Mouse (Mus musculus): Measurements from ENCODE around the gene Vamp9. TPM values are rescaled to one million over a fixed set of nuclear protein-coding genes. Genes with fewer than 3 reads are reported as not detected.
A peak's percentile ranks its signal among the peaks of the same experiment; 100 is the strongest.

Vamp9 gene
- total RNA-seq (2014; rRNA removed) (not detected in 2 replicates), polyA plus RNA-seq (2015; fragmentation: Nextera tagmentation; extraction: Ambion mirVana) (0.71 and 0.73 TPM in 2 replicates)

- peak within 1 kb of the TSS; percentile 67 for H3K9ac ChIP-seq (replicated peaks; ENCODE audit: low read length, poor library complexity, severe bottlenecking)
- peak; percentile 66 for TF ChIP-seq CTCF (IDR thresholded peaks at IDR 0.05)
- peak; percentile 97 for DNase-seq (ENCODE audit: low spot score)
- H3K4me1 ChIP-seq (ENCODE audit: insufficient read depth, low read length) = no peaks in the 10 kb centered on the region
- H3K27ac ChIP-seq (ENCODE audit: low read depth, low read length) = peak within 1 kb of the TSS; percentile 74
- H3K27me3 ChIP-seq (ENCODE audit: insufficient read depth, low read length) = no peaks in the 10 kb centered on the region
- no peaks in the 10 kb centered on the region for H3K36me3 ChIP-seq (ENCODE audit: insufficient read depth, low read length)
- peak; percentile 99 for ATAC-seq (ENCODE audit: low FRiP score)
- H3K4me3 ChIP-seq (ENCODE audit: low read depth, low read length) = peak within 1 kb of the TSS; percentile 54
- WGBS = 11% methylated on average over 49 of the region's 49 CpGs
- peak within 1 kb of the TSS; percentile 56 for H3K4me2 ChIP-seq (ENCODE audit: low read depth, low read length, poor library complexity, severe bottlenecking)
- H3K9me3 ChIP-seq (ENCODE audit: low read length) = no peaks in the 10 kb centered on the region
Observed at GRCm38 (mm10) chr5:99906181-99906956, at the start of gene Vamp9. Vamp9 (plus strand) TSS chr5:99906254.

GRCm38 (mm10) chr5:99857106-99857637 is 48.9 kb upstream of the Vamp9 start:
- WGBS = 30% methylated on average over 14 of the region's 14 CpGs
- Histone ChIP-seq H3K4me3 (ENCODE audit: low read depth, low read length) (no peak overlapping the region), H3K4me1 (ENCODE audit: insufficient read depth, low read length) (no peaks in the 10 kb centered on the region), H3K27ac (ENCODE audit: low read depth, low read length) (no peak overlapping the region), H3K36me3 (ENCODE audit: insufficient read depth, low read length) (no peaks in the 10 kb centered on the region), H3K9me3 (ENCODE audit: low read length) (no peaks in the 10 kb centered on the region), H3K9ac (replicated peaks; ENCODE audit: low read length, poor library complexity, severe bottlenecking) (no peak overlapping the region), H3K4me2 (ENCODE audit: low read depth, low read length, poor library complexity, severe bottlenecking) (no peak overlapping the region), H3K27me3 (ENCODE audit: insufficient read depth, low read length) (no peaks in the 10 kb centered on the region)
- TF ChIP-seq CTCF (IDR thresholded peaks at IDR 0.05) = no peak
- ATAC-seq (ENCODE audit: low FRiP score) = no peak
- DNase-seq (ENCODE audit: low spot score) = no peak

- 52% methylated on average over 13 of the region's 13 CpGs for WGBS
- Histone ChIP-seq H3K4me1 (ENCODE audit: insufficient read depth, low read length) (no peaks in the 10 kb centered on the region), H3K4me3 (ENCODE audit: low read depth, low read length) (no peak overlapping the region), H3K27ac (ENCODE audit: low read depth, low read length) (no peak overlapping the region), H3K9me3 (ENCODE audit: low read length) (no peaks in the 10 kb centered on the region), H3K4me2 (ENCODE audit: low read depth, low read length, poor library complexity, severe bottlenecking) (no peak overlapping the region), H3K9ac (replicated peaks; ENCODE audit: low read length, poor library complexity, severe bottlenecking) (no peak overlapping the region), H3K27me3 (ENCODE audit: insufficient read depth, low read length) (no peaks in the 10 kb centered on the region), H3K36me3 (ENCODE audit: insufficient read depth, low read length) (no peaks in the 10 kb centered on the region)
- no peak for DNase-seq (ENCODE audit: low spot score)
- ATAC-seq (ENCODE audit: low FRiP score) = no peak
- no peak for TF ChIP-seq CTCF (IDR thresholded peaks at IDR 0.05)
Observed at GRCm38 (mm10) chr5:99859637-99860433, 46.2 kb upstream of the Vamp9 start.

DNA sequence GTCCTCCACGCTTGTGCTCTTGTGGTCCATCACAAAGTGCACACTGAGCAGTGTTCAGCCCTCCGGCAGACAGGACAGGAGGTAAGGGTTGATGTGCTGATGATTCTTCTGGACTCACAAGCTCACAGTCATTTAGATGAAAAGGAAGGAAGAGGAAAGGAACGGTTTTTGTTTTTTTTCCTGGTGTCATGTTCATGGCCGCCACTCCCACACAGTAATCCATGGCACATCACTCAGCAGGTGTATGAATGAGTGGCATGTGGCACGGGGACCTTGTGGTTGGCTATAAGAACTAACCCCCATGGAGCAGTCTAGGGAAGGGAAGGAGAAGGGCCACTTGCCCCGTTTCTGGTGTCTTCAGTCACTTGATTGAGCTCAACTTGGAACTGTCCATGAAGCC is 44.2 kb upstream of the Vamp9 start:
- Histone ChIP-seq H3K4me2 (ENCODE audit: low read depth, low read length, poor library complexity, severe bottlenecking) (no peak overlapping the region), H3K4me3 (ENCODE audit: low read depth, low read length) (no peak overlapping the region), H3K4me1 (ENCODE audit: insufficient read depth, low read length) (no peaks in the 10 kb centered on the region), H3K9ac (replicated peaks; ENCODE audit: low read length, poor library complexity, severe bottlenecking) (no peak overlapping the region), H3K9me3 (ENCODE audit: low read length) (no peaks in the 10 kb centered on the region), H3K36me3 (ENCODE audit: insufficient read depth, low read length) (no peaks in the 10 kb centered on the region), H3K27me3 (ENCODE audit: insufficient read depth, low read length) (no peaks in the 10 kb centered on the region), H3K27ac (ENCODE audit: low read depth, low read length) (no peak overlapping the region)
- WGBS = 84% methylated on average over 6 of the region's 6 CpGs
- no peak for DNase-seq (ENCODE audit: low spot score)
- no peak for TF ChIP-seq CTCF (IDR thresholded peaks at IDR 0.05)
- no peak for ATAC-seq (ENCODE audit: low FRiP score)

DNA sequence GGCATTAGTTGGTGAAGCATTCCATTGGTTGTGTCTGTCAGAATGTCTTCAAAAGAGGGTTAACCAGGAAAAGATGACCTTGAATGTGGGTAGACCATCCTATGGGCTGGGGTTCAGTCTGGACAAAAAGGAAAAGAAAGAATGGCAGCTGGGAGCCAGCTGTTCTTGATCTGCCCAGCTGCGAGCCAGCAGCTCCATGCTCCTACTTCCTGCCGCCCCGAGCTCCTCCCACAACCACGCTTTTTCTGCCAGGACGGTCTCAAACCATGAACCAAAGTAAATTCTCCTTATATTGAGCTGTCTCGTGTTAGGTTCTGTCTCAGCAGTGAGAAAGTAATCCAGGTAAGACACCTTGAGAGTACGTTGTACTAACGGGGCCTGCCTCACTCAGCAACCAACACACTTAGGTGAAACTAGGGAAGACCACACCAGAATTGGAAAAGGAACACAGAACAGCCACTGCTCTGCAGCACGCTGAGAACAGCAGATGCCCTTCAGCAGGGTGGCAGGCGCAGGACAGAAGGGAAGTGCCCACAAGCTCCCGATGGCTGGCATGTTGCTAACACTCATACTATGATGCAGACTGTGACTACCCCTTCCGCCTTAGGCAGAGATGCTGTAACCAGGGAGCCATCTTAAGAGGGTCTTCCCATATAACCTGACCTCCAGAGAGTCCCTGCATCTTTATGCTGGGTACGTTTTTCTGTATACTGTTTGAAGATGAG is 42.2 kb upstream of the Vamp9 start:
- no peak overlapping the region for H3K27ac ChIP-seq (ENCODE audit: low read depth, low read length)
- no peak overlapping the region for H3K9ac ChIP-seq (replicated peaks; ENCODE audit: low read length, poor library complexity, severe bottlenecking)
- no peaks in the 10 kb centered on the region for H3K9me3 ChIP-seq (ENCODE audit: low read length)
- peak; percentile 23 for DNase-seq (ENCODE audit: low spot score)
- H3K4me2 ChIP-seq (ENCODE audit: low read depth, low read length, poor library complexity, severe bottlenecking) = no peak overlapping the region
- H3K27me3 ChIP-seq (ENCODE audit: insufficient read depth, low read length) = no peaks in the 10 kb centered on the region
- no peaks in the 10 kb centered on the region for H3K36me3 ChIP-seq (ENCODE audit: insufficient read depth, low read length)
- no peak for ATAC-seq (ENCODE audit: low FRiP score)
- H3K4me3 ChIP-seq (ENCODE audit: low read depth, low read length) = no peak overlapping the region
- no peak for TF ChIP-seq CTCF (IDR thresholded peaks at IDR 0.05)
- WGBS = 81% methylated on average over 13 of the region's 13 CpGs
- H3K4me1 ChIP-seq (ENCODE audit: insufficient read depth, low read length) = no peaks in the 10 kb centered on the region
